In genomic region chr17:13550896-13551267, GRCm38 (mm10) we compare ENCODE assay signal across 8 mouse cellular contexts.
DNase-seq lines count a peak whose midpoint lies in the region; ATAC-seq and TF ChIP-seq lines count a peak whose summit lies in the region.
"Not testable (repeated sequence)": the region's sequence is repeated elsewhere in the genome, so short reads cannot be mapped to it uniquely, and the experiment has no call there.

No protein-coding gene starts in this region.

- TF ChIP-seq EP300 in heart, postnatal 0 days (IDR thresholded peaks at IDR 0.05; ENCODE audit: low read depth), result not testable (repeated sequence)

- not testable (repeated sequence) for H3K27ac ChIP-seq in forebrain, embryonic 12.5 days; heart, postnatal 0 days (ENCODE audit: low read depth); kidney, embryonic 15.5 days; liver, embryonic 12.5 days; midbrain, embryonic 16.5 days (ENCODE audit: low read length)

- peaks cover 56% of the 10 kb centered on the region for H3K9me3 ChIP-seq in forebrain, embryonic 12.5 days
- H3K9me3 ChIP-seq in heart, postnatal 0 days (replicated peaks; ENCODE audit: control insufficient read depth, low read length), result peaks cover 48% of the 10 kb centered on the region
- H3K9me3 ChIP-seq in kidney, embryonic 15.5 days (replicated peaks), result peaks cover 49% of the 10 kb centered on the region
- H3K9me3 ChIP-seq in liver, embryonic 12.5 days (replicated peaks), result peaks cover 58% of the 10 kb centered on the region
- peaks cover 33% of the 10 kb centered on the region for H3K9me3 ChIP-seq in midbrain, embryonic 16.5 days (replicated peaks; ENCODE audit: control insufficient read depth, low read length, poor library complexity, severe bottlenecking)

- not testable (repeated sequence) for DNase-seq in heart, postnatal 0 days (ENCODE audit: low spot score)

- not testable (repeated sequence) for H3K36me3 ChIP-seq in forebrain, embryonic 12.5 days (replicated peaks); heart, postnatal 0 days (replicated peaks; ENCODE audit: control insufficient read depth, insufficient read depth, low read length); kidney, embryonic 15.5 days; liver, embryonic 12.5 days; midbrain, embryonic 16.5 days (ENCODE audit: control insufficient read depth, insufficient read depth, low read length)

- H3K4me1 ChIP-seq in forebrain, embryonic 12.5 days; heart, postnatal 0 days (ENCODE audit: control insufficient read depth, insufficient read depth); kidney, embryonic 15.5 days; liver, embryonic 12.5 days; midbrain, embryonic 16.5 days (ENCODE audit: control insufficient read depth, insufficient read depth, low read length): not testable (repeated sequence)

- H3K27me3 ChIP-seq in forebrain, embryonic 12.5 days; heart, postnatal 0 days (ENCODE audit: control insufficient read depth, insufficient read depth, low read length); kidney, embryonic 15.5 days; liver, embryonic 12.5 days (replicated peaks); midbrain, embryonic 16.5 days (ENCODE audit: control insufficient read depth, insufficient read depth, low read depth, low read length): not testable (repeated sequence)

- not testable (repeated sequence) for H3K9ac ChIP-seq in forebrain, embryonic 12.5 days; heart, postnatal 0 days (replicated peaks; ENCODE audit: low read depth, low read length); kidney, embryonic 15.5 days; liver, embryonic 12.5 days; midbrain, embryonic 16.5 days (ENCODE audit: low read depth, low read length)

- ATAC-seq in common myeloid progenitor, adult 5-6 weeks (replicated peaks; ENCODE audit: low read depth, poor library complexity, severe bottlenecking), result peak; percentile 5; the same call in 1 of the 2 replicates
- ATAC-seq in forebrain, embryonic 12.5 days (ENCODE audit: low FRiP score), result peak; percentile 49
- ATAC-seq in heart, postnatal 0 days (ENCODE audit: insufficient read depth, low read depth), result peak; percentile 21; the same call in 1 of the 2 replicates
- peak; percentile 43; the same call in 1 of the 2 replicates for ATAC-seq in kidney, embryonic 15.5 days (replicated peaks; ENCODE audit: low FRiP score)
- ATAC-seq in liver, embryonic 12.5 days, result peak; percentile 50
- ATAC-seq in megakaryocyte, adult 5-6 weeks (ENCODE audit: poor library complexity, severe bottlenecking), result peak; percentile 10; the same call in 1 of the 2 replicates
- peak; percentile 63 for ATAC-seq in midbrain, embryonic 16.5 days
- ATAC-seq in neutrophil, adult 5-6 weeks (ENCODE audit: extremely low read depth, insufficient number of reproducible peaks, low FRiP score, poor library complexity, severe bottlenecking), result peak; percentile 3

- TF ChIP-seq CTCF in heart, postnatal 0 days (IDR thresholded peaks at IDR 0.05; ENCODE audit: low read depth), result not testable (repeated sequence)

- H3K4me3 ChIP-seq in forebrain, embryonic 12.5 days (replicated peaks); heart, postnatal 0 days (ENCODE audit: low read depth, low read length); kidney, embryonic 15.5 days (replicated peaks); liver, embryonic 12.5 days; midbrain, embryonic 16.5 days (ENCODE audit: low read depth, low read length): not testable (repeated sequence)

- not testable (repeated sequence) for H3K4me2 ChIP-seq in forebrain, embryonic 12.5 days; heart, postnatal 0 days (ENCODE audit: low read depth, low read length); kidney, embryonic 15.5 days; liver, embryonic 12.5 days; midbrain, embryonic 16.5 days (ENCODE audit: low read length)

Comparison
In these comparisons a context has a peak if more than half of its experiments do, and no peak if none do; other contexts are left out.
1. ATAC-seq: peak in every context shown above with its lines; median percentile 63 in midbrain, embryonic 16.5 days; 50 in liver, embryonic 12.5 days; 49 in forebrain, embryonic 12.5 days; 43 in kidney, embryonic 15.5 days; 21 in heart, postnatal 0 days; 10 in megakaryocyte, adult 5-6 weeks; 5 in common myeloid progenitor, adult 5-6 weeks; 3 in neutrophil, adult 5-6 weeks.